Mouse (Mus musculus) E14TG2a.4 (cell line): ENCODE results near the gene P2rx7.

Experiments
- CTCF ChIP-seq: conservative IDR thresholded peaks from 2 replicates; pipeline ENCODE4 v1.5.1; 2014; ENCODE audit warnings: low read length
- NANOG ChIP-seq: IDR thresholded peaks from 2 replicates; pipeline ENCODE4 v1.6.1; 2014; ENCODE audit warnings: borderline replicate concordance, low read length, mixed read lengths
- POU5F1 ChIP-seq: IDR thresholded peaks from 2 replicates; pipeline ENCODE4 v1.6.1; 2014; ENCODE audit warnings: low read length, borderline replicate concordance

- TF ChIP-seq CTCF (no peak), POU5F1 (no peak), NANOG (no peak)
These were observed 4.2 kb upstream of the P2rx7 start for GRCm38 (mm10) chr5:122639517-122639916.
